Mouse (Mus musculus) megakaryocyte, embryonic 14.5 days (primary cell): Measurements from ENCODE around the gene Hddc2.

ENCODE experiments used
- FLI1 ChIP-seq: IDR thresholded peaks from 2 replicates; pipeline ENCODE4 v1.6.1; 2012; ENCODE audit warnings: low read length, inconsistent platforms, mixed read lengths
- GATA1 ChIP-seq: IDR thresholded peaks from 3 replicates; pipeline ENCODE4 v1.6.1; 2012; ENCODE audit warnings: mixed read lengths, low read length, inconsistent platforms, borderline replicate concordance

- TF ChIP-seq GATA1 = no peak
- no peak for TF ChIP-seq FLI1
These were observed 14.1 kb upstream of the Hddc2 start for GRCm38 (mm10) chr10:31298921-31299574.
